Mouse (Mus musculus): ENCODE data around the gene Gnb3.

Gene Gnb3

DNA sequence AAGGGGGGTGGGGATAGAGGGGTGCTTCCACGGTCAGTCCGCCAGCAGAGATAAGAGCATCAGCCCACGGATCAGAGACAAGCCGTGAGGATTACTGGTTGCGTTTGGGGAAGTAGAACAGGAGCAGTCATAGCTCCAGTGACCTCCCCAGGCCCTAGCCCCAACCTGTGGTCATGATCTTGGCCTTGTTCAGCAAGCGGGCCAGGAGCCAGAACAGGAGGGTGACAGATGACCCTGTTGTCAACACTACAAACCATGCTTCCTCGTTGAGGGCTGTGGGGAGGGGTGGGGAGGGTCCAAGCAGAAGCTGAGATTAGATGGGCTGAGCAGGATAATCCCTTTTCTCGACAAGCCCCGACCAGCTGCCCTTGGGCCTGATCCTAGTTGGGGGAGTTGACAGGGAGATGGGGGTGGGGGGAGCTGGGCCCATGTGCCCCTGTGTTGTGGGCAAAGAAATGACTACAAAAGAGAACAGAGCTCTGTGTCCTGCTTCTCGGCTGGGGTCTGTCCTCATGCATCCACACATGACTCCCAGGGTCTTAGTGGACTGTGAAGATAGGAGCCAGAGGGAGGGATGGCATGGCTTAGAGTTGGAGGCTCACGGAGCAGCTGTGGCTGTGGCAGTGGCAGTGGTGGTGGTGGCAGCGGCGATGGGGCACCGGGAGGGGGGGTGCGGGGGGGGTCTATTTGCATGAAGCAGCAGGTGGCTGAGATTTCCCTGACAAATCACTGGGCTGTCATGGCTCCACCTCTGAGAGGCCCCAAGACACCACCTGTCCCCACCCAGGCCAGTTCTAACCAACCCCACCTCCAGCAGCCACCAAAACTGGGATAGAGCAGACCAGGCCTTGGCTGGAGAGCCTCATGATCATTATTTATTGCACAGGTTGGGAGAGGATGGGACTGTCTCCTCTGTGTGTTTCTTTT, at the start of gene Gnb3:
Gene Gnb3, minus strand, starts transcription at position 35 of the 927 bp plus-strand sequence.
- no peak for ATAC-seq (ENCODE audit: insufficient number of reproducible peaks, low FRiP score, low TSS enrichment)

DNA sequence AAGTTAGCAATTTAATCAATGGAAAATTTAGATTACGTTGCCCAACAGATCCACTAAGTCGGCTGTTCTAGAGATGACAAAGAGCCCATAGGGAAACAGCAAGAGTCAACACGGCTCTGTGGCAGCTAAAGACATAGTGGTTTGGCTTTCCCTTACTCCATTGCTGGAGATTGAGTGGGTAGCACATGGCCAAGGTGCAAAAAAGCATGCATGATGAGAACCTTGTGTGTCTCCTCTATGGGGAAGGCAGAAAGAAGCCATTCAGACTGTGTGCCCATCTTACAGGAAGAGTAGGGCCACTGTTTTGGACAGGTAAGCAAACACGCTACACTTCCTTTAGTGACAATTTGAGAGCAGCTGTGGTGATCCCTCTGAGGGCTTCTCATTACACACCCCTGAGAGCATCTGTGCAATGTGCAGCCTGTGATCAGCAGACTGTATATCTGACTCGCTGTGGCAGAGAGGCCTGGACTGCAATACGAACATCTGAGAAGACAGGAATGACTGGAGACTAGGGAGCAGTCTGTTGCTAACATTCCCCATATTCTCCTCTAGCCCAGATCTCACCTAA, 48.6 kb upstream of the Gnb3 start:
- ATAC-seq (ENCODE audit: insufficient number of reproducible peaks, low FRiP score, low TSS enrichment) = no peak

DNA sequence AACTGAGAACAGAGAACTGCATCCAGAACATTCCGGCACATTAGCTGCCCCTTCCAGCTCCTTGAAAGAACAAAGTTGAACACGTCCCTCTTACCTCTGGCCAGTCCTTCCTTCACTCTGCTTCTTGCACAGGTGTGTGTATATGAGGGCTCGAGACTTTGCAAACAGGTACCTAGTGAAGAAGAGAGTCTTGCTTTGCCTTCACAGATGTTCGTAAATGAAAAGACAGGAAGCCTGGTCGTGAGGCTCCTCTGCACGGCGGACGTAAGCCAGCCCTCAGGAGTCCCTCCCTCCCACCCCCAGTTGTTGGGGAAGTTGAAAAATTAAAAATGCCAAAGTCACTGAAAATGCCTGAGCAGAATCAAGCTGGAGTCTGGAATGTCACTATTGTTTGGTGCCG, 47.9 kb upstream of the Gnb3 start, which contains the start of gene Cd4:
Gene Cd4, minus strand, starts transcription at position 236 of the 400 bp plus-strand sequence.
- no peak for ATAC-seq (ENCODE audit: insufficient number of reproducible peaks, low FRiP score, low TSS enrichment)

DNA sequence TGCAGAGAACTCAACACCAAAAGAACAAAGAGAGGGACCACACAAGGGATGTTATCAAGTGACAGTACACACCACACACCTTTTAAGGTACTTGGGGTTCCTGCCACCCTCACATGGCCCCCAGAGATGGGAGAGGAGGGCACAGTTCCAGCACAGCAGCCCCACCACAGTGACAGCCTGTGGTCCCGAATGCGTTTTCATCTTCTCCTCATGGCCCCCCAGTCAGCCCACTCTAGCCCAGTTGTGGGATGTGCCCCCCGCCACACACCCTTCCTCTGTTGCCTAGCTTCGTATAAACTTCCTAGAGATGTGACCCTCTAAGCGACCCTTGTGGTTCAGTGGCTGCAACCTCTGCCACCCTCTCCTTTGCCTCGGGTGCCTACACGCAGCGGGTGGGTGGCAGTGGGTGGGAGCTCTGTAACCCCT, 45.9 kb upstream of the Gnb3 start:
- no peak for ATAC-seq (ENCODE audit: insufficient number of reproducible peaks, low FRiP score, low TSS enrichment)

DNA sequence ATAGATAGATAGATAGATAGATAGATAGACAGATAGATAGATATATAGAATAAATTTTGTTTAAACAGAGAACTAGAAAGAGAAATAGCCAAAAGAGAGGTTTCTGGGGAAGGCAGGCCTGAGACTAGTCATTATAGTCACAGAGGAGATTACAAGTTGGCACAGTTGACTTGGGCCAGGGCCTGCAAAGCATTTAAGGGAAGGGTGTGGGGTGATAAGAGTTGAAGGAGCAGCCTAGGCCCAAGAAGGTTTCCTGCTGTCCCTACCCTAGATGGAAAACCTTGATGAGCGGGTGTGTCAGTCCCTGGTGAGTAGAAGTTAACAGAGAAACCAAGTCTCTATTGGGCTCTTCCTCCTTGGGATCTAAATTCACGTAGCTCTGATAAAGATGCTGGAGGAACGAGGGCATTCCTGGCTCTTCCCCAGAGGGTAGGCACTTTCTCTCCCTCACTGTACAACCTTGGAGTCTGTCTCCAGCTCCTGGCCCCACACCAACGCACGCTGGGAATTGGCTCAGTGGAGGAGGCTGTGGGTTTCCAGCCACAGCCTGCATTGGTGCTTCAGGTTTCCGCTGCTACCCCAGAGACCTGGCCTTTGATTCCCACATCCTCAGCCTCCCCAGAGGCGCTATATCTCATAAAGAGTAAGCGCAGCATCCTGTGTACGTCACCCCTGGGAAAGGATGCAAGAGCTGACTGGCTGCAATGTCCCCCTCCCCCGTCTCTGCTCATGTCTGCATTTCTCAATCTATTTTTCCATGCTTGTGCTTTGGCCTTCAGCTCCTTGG, 44.8 kb upstream of the Gnb3 start:
- peak; percentile 85; the same call in 1 of the 2 replicates for ATAC-seq (ENCODE audit: insufficient number of reproducible peaks, low FRiP score, low TSS enrichment)

DNA sequence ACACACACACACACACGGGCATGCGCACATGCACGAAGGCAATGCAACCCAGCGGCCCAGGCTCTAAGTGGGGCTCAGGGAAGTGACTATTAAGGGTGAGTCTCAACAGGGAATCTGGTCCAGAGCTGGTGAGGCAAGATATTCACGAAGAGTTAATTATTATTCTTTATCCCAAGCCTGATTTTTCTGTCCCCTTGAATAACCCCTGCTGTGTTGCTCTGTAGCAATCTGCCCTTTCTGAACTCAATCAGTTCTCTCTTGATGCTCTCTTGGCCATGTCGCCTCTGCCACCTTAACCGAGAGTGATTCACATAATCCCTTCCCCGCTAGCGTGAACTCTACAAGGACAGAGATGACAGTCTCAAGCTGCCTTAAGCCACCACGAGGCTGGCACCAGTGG, 43.3 kb upstream of the Gnb3 start:
- no peak for ATAC-seq (ENCODE audit: insufficient number of reproducible peaks, low FRiP score, low TSS enrichment)

DNA sequence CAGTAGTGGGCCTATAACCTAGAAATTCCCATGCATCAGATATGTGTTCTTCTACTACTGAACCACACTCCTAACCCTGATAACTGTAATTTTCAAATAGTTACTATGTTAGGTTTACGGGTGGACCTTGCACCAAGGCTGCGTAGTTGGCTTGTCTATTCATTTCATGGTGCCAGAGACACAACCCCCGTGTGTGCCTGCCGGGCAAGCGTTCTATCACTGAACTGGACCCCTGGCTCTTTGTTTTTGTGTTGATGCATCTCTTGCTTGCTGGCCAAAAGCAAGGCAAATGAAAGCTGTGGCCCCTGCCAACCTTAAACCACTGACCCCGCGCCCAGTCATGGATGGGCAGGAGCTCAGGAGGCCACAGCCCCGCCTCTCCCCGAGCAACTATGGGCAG, 41.7 kb upstream of the Gnb3 start:
- no peak for ATAC-seq (ENCODE audit: insufficient number of reproducible peaks, low FRiP score, low TSS enrichment)

DNA sequence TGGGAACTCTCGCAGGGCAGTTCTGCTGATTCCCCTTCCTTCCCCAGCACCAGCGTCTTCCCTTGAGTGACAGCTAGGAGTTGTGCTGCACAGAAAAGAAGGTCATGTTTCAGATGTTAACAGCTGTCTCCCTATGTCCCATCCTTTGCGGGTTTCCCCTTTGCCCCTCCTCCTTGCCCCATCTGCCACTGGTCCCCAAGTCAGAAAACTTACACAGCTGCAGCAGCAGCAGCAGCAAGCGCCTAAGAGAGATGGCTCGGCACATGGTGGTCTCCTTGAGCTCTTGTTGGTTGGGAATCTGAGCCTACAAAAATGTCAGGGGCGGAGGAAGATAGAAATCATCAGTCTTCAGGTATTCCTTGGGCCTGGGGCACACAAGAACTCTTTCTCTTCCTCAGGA, 39.3 kb upstream of the Gnb3 start:
- no peak for ATAC-seq (ENCODE audit: insufficient number of reproducible peaks, low FRiP score, low TSS enrichment)

DNA sequence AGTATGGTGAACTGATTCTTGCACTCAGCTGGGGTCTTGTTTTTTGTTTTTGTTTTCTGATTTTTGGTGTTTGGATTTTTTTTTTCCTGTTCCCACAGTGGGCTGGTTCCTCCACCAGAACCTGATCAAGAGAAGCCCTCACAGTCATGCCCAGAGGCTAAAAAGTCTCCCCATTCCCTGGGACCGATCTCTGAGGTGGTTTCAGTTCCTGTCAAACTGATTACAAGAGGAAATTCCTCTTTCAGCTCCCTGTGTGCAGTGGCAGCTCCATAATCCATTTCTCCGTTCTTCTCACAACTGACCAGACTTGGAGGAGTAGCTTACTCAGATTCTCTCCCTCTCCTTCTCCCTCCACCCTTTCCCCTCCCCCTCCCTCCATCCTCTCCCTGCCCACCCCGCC, 34.3 kb upstream of the Gnb3 start:
- no peak for ATAC-seq (ENCODE audit: insufficient number of reproducible peaks, low FRiP score, low TSS enrichment)

DNA sequence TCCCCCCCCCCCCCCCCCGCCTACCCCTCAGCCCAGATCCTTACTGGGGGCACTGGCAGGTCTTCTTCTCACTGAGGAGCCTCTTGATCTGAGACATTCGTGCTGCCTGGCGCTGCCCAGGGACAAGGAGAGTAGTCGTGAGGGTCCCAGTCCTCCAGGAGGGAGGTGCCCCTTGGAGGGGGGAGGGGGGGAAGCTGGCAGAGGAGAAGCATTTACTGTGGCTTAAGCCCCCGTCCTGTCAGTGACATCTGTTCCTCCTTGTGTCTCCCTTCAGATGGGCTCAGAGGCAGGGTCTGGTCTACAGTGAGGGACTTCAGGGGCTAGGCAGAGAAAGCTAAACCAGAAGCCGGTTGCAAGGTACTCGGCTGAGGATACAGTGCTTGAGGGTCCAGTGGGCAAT, 26.5 kb upstream of the Gnb3 start:
- ATAC-seq (ENCODE audit: insufficient number of reproducible peaks, low FRiP score, low TSS enrichment) = no peak

DNA sequence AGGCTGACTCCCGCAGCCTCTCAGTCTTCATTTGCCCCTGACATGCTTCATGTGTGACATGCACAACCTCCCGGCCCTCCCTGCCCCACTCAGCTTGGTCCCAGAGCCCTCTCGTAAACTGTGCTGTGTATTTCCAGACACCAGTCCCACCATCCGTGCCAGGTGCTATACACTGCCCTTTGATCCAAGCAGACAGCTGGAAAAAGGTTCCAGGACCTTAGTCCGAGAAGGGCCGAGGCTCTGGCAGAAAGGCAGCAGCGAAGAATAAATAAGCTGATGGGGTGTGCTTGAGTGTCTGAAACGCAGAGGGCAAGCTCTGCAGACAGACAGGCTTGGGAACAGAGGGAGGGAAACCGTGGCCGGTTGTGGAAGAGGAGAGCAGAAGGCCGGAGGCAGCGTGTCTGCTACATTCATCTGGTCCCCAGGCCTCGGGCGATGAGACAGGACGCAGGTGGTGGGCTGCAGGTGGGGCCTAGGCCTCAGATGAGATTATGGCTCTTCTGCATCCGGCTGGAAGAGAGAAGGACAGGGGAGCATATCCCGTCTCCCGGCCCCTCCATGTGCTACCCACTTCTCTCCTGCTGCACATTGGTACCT, 25.8 kb upstream of the Gnb3 start:
- ATAC-seq (ENCODE audit: insufficient number of reproducible peaks, low FRiP score, low TSS enrichment) = no peak

DNA sequence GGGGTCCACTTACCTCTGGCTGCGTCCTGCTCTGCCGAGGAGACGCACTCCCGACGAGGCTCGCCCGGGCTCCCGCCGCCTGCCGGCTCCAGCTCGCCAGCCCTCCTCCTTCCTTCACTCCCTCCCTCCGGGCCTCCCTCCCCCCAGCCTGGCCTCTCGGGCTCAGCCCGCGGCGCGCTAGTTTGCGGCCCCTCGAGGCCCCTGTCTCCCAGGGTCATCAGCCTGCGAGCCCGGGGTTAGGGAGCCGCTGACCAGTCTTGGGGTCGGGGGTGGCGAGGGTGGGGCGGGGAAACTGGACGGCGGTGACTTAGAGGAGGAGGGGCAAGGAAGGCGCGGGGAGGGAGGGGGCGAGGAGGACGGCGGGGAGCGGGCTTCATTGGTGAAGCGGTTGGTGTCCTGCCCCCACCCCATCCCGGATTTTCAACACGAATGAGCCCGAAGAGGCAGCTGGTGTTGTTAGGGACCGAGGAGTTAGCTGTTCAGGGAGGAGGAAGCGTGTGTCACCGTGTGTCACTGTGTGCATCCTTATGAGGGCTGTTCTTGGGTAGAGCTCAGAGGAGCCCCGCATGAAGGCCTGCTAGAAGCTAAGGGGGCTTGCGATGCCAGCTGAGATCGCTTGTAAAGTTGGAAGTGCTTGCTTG, 23.7 kb upstream of the Gnb3 start, which contains the start of gene Gpr162:
Gene Gpr162, minus strand, starts transcription at position 326 of the 641 bp plus-strand sequence.
- peak; percentile 47; the same call in 1 of the 2 replicates for ATAC-seq (ENCODE audit: insufficient number of reproducible peaks, low FRiP score, low TSS enrichment)

DNA sequence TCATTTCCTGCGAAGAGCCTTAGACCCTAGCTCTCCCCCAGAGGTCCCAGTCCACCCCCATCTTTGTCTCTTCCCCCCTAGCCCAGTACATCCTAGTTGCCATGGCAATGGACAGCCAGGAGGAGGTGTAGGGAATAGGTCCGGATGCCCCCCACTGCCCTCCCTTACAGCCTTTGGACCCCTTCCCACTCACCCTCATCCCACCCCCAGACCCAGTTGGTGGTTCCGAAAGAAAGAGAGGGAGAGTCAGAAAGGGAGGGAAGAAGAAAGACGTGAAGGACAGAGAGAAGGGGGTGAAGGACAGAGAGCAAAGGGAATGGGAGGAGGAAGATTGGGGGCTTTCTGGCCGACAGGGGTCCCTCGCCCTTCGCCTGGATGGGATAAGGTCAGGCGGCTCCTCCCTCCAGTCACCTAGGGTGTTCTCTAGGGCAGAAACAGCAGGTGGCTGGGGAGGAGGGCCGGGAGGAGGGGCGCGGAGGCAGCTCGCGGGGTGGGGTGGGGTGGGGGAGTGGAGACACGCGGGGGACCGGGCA, 23.1 kb upstream of the Gnb3 start:
- ATAC-seq (ENCODE audit: insufficient number of reproducible peaks, low FRiP score, low TSS enrichment) = no peak

DNA sequence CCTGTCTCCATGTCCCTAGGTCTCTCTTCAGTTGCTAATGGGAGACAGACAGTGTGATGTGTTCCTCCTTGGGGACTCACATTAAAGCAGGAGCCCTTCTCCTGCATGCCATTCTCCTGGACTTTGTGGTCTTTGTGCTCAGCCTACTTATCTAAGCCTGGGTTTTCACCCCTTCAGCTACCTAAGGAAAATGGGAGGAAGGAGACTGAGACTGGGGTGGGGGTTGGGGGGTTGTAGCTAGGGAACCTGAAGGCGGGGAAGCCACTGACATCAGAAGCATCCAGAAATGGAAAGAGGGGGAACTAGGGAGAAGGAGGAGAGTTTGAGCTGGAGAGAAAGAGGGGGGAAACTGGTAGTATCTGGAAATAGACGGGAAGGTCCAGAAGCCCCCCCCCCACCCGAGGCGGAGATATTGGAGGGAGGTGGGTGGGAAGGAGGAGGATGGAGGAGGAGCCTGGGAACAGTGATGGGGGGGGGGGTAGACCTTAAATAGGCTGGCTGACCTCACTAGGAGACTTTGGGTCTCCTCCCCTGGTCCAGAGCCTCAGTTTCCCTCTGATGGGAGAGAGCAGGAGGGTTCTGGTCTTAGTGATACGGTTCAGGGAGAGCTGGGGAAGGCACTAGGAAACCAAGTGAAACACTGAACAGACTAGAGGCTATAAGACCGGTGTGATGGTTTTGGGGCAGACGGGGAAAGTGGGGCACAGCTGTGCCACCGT, 22.5 kb upstream of the Gnb3 start:
- no peak for ATAC-seq (ENCODE audit: insufficient number of reproducible peaks, low FRiP score, low TSS enrichment)

DNA sequence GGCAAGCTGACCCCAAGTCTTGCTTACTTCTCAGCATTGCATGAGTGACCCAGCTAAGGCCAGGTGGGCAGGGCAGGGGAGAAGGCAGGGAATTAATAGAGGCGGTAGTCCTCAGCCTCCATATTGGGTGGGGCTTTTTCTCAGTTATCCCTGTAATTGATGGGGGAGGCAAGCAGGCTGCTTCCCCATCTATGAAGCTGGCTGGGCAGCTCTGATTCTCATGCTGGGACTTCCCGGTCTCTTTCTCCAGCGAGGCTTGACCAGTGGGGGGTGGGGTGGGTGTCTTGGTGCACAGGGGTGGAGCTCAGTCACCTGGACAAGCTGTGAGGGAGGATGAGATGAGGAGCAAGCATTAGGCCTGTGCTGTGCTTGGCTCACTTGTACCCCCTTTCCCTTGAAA, 21.7 kb upstream of the Gnb3 start:
- ATAC-seq (ENCODE audit: insufficient number of reproducible peaks, low FRiP score, low TSS enrichment) = no peak

DNA sequence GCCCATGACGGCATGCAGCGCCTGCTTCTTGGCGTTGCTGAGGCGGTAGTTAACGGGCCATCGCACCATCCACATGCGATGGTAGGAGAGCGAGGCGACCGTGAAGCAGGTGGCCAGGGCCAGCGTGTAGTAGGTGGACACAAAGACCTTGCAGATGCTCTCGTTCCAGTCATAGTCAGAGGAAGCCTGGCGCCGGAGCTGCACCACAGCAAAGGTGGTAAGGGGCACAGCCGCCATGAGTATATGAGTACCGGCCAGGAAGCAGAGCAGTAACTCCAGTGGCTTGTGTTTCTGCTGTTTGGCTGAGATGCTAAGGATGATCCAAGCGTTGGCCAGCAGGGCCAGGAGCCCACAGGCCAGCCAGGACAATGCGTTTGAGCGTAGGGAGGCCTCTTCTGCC, 21.2 kb upstream of the Gnb3 start:
- ATAC-seq (ENCODE audit: insufficient number of reproducible peaks, low FRiP score, low TSS enrichment) = no peak

DNA sequence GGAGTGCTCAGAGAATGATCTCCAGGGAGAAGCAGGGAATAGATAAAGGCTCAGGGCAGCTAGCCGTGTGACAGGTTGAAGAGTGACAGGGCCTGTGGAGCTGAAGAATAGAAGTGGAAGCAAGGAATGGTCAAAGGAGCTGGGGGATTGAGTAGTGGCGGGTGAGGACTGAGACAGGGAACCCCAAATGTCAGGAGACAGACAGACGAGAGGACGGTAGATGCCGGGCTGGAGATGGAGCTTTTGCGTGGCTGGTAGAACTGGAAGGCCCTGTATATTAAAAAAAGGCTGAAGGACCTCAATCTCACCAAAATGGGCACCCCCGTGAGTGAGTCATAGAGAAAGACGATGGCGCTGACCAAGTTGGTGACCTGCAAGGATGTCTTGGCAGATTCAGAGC, 20.4 kb upstream of the Gnb3 start:
- ATAC-seq (ENCODE audit: insufficient number of reproducible peaks, low FRiP score, low TSS enrichment) = no peak

DNA sequence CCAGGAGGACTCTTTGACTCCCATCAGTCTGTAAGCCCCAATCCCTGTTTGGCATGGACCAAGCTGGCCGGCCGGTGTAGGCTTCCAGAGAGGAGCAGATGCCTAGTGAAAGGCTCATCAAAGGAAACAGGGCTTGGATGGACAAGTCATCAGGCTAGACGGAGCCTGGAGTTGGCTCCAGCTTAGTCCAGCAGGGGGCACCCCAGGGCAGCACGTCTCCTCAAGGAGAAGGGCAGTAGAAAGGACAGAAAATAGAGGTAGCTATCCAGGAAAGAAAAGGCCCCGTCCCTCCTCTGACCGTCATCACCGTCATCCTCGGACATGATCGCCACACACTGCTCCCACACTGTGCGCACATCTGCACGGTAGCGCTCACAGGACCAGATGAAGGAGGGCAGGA, 19.6 kb upstream of the Gnb3 start:
- ATAC-seq (ENCODE audit: insufficient number of reproducible peaks, low FRiP score, low TSS enrichment) = peak; percentile 11; the same call in 1 of the 2 replicates
